Mouse (Mus musculus): Measurements from ENCODE around the gene Slc16a5.

DNA sequence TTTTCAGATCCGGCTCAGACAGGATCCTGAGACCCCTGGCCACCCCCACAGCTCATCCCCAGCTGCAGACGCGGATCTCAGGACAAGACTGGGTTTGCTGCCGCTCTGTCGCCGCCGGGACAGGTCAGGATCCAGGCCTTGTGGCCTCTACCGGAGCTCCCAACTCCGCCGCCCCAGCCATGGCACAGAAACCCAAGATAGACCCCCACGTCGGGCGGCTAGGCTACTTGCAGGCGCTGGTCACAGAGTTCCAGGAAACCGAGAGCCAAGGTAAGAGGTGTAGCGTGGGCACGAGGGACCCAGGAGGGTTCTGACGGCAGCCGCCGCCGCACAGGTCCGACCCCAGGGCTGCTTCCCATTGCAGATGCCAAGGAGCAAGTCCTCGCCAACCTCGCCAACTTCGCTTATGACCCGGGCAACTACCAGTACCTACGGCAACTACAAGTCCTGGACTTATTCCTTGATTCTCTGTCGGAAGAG is 13.5 kb downstream of the Slc16a5 start:
- TF ChIP-seq POLR2A (IDR thresholded peaks at IDR 0.05; ENCODE audit: borderline replicate concordance, low read depth, low read length) = 0 out of 2 replicates have a peak, but pooled peaks have one; percentile 12
- TF ChIP-seq CTCF (IDR thresholded peaks at IDR 0.05; ENCODE audit: low read depth, low read length) = no peak
